Mouse (Mus musculus) lung, postnatal 4 days (tissue): ENCODE measurements around the gene Zfp870.

Source experiments
- DNase-seq, 2 experiments: peaks; one replicate each; pipeline ENCODE4 v3.0.0; 2021

Zfp870 gene

GRCm38 (mm10) chr17:32891239-32892180, at the start of gene Zfp870:
TSS of gene Zfp870 (minus strand) at chr17:32891642.
- DNase-seq: peak; percentile 89 to 91

- no peak for DNase-seq
These were observed 48.4 kb upstream of the Zfp870 start for GRCm38 (mm10) chr17:32939831-32940230.

- no peak for DNase-seq
These were observed 36.4 kb upstream of the Zfp870 start for GRCm38 (mm10) chr17:32927803-32928202.

- peak; percentile 81 to 86 for DNase-seq
These were observed 33.3 kb upstream of the Zfp870 start for GRCm38 (mm10) chr17:32924658-32925312.

GRCm38 (mm10) chr17:32923681-32924080, 32.2 kb upstream of the Zfp870 start:
- no peak for DNase-seq

GRCm38 (mm10) chr17:32919123-32919522, 27.7 kb upstream of the Zfp870 start:
- no peak for DNase-seq

GRCm38 (mm10) chr17:32917131-32917530, 25.7 kb upstream of the Zfp870 start, which contains the start of gene Cyp4f14:
TSS of gene Cyp4f14 (minus strand) at chr17:32917342.
- DNase-seq: no peak

- no peak for DNase-seq
These were observed 24.6 kb upstream of the Zfp870 start for GRCm38 (mm10) chr17:32916075-32916474.

- no peak for DNase-seq
These were observed 14.7 kb upstream of the Zfp870 start for GRCm38 (mm10) chr17:32906172-32906571.

GRCm38 (mm10) chr17:32905239-32905638, 13.8 kb upstream of the Zfp870 start:
- DNase-seq: peak; percentile 33 to 53

- no peak for DNase-seq
These were observed 13.0 kb upstream of the Zfp870 start for GRCm38 (mm10) chr17:32904414-32904813.

GRCm38 (mm10) chr17:32901751-32902525, 10.5 kb upstream of the Zfp870 start:
- DNase-seq: no peak

- DNase-seq: no peak
These were observed 4.0 kb upstream of the Zfp870 start for GRCm38 (mm10) chr17:32895421-32895820.

- no peak for DNase-seq
These were observed 2.5 kb upstream of the Zfp870 start for GRCm38 (mm10) chr17:32893901-32894300.

GRCm38 (mm10) chr17:32890852-32891238, 597 bp downstream of the Zfp870 start:
- no peak for DNase-seq

- no peak for DNase-seq
These were observed 1.8 kb downstream of the Zfp870 start for GRCm38 (mm10) chr17:32889611-32890010.

GRCm38 (mm10) chr17:32880320-32881218, 10.9 kb downstream of the Zfp870 start:
- DNase-seq: no peak

GRCm38 (mm10) chr17:32878773-32879172, 12.7 kb downstream of the Zfp870 start:
- no peak for DNase-seq

- no peak for DNase-seq
These were observed 13.8 kb downstream of the Zfp870 start for GRCm38 (mm10) chr17:32877471-32878171.

- DNase-seq: no peak
These were observed 18.7 kb downstream of the Zfp870 start for GRCm38 (mm10) chr17:32872696-32873095.

GRCm38 (mm10) chr17:32872091-32872490, 19.4 kb downstream of the Zfp870 start:
- no peak for DNase-seq
